In genomic region chr12:77223595-77223994, GRCm38 (mm10) we compare ENCODE assay signal across 18 mouse cellular contexts. TPM values are rescaled to one million over a fixed set of nuclear protein-coding genes. Genes with fewer than 3 reads are reported as not detected.
DNase-seq lines count a peak whose midpoint lies in the region; ATAC-seq and TF ChIP-seq lines count a peak whose summit lies in the region.
"Had no signal": no experiment of that assay in that cellular context is flagged by ENCODE, and none has a peak within 500 bp of the region (broad histone marks: within the 10 kb centered on the region; RNA-seq: fewer than 3 reads in every experiment).

No protein-coding gene starts in this region.

- no peak for ATAC-seq in kidney, embryonic 14.5 days (ENCODE audit: low FRiP score, low TSS enrichment)
- no peak for ATAC-seq in midbrain, embryonic 11.5 days (ENCODE audit: low FRiP score)
- ATAC-seq: forebrain, embryonic 15.5 days; midbrain, embryonic 16.5 days had no signal

- H3K4me1 ChIP-seq in lung, adult 2 months (ENCODE audit: control insufficient read depth, insufficient read depth, low read length): no peaks in the 10 kb centered on the region
- H3K4me1 ChIP-seq in kidney, embryonic 14.5 days (ENCODE audit: control insufficient read depth, insufficient read depth, low read length): no peaks in the 10 kb centered on the region
- no peaks in the 10 kb centered on the region for H3K4me1 ChIP-seq in midbrain, embryonic 11.5 days (ENCODE audit: control insufficient read depth, insufficient read depth, low read length)
- H3K4me1 ChIP-seq: embryonic facial prominence, embryonic 13.5 days; forebrain, embryonic 15.5 days; limb, embryonic 15.5 days; stomach, embryonic 15.5 days had no signal

- 61% methylated on average over 3 of the region's 3 CpGs for WGBS in lung, adult 2 months
- 92% methylated on average over 3 of the region's 3 CpGs for WGBS in kidney, embryonic 14.5 days
- 94% methylated on average over 3 of the region's 3 CpGs for WGBS in midbrain, embryonic 11.5 days

- no peaks in the 10 kb centered on the region for H3K79me3 ChIP-seq in C2C12 (ENCODE audit: low read depth)

- H3K4me2 ChIP-seq in kidney, embryonic 14.5 days (replicated peaks; ENCODE audit: low read depth, low read length): no peak overlapping the region
- no peak overlapping the region for H3K4me2 ChIP-seq in midbrain, embryonic 11.5 days
- H3K4me2 ChIP-seq: embryonic facial prominence, embryonic 13.5 days; forebrain, embryonic 15.5 days; hindbrain, embryonic 14.5 days; limb, embryonic 15.5 days; stomach, embryonic 15.5 days had no signal

- no peaks in the 10 kb centered on the region for H3K36me3 ChIP-seq in C2C12 (ENCODE audit: control insufficient read depth, insufficient read depth)
- H3K36me3 ChIP-seq in kidney, embryonic 14.5 days (ENCODE audit: control insufficient read depth, insufficient read depth, low read length): no peaks in the 10 kb centered on the region
- no peaks in the 10 kb centered on the region for H3K36me3 ChIP-seq in midbrain, embryonic 11.5 days (ENCODE audit: control insufficient read depth, insufficient read depth, low read length)
- H3K36me3 ChIP-seq: embryonic facial prominence, embryonic 13.5 days; forebrain, embryonic 15.5 days; limb, embryonic 15.5 days; stomach, embryonic 15.5 days had no signal

- no peak for TF ChIP-seq CTCF in lung, adult 2 months (IDR thresholded peaks at IDR 0.05; ENCODE audit: insufficient read depth, low read length)
- TF ChIP-seq CTCF in C2C12 (IDR thresholded peaks at IDR 0.05; ENCODE audit: control insufficient read depth, insufficient read depth, insufficient read length): no peak

- H3K9me3 ChIP-seq in kidney, embryonic 14.5 days (ENCODE audit: control insufficient read depth, low read length): no peaks in the 10 kb centered on the region
- H3K9me3 ChIP-seq in midbrain, embryonic 11.5 days (ENCODE audit: control insufficient read depth, low read length): no peaks in the 10 kb centered on the region
- H3K9me3 ChIP-seq: embryonic facial prominence, embryonic 13.5 days; forebrain, embryonic 15.5 days; limb, embryonic 15.5 days; stomach, embryonic 15.5 days had no signal

- no peaks in the 10 kb centered on the region for H3K79me2 ChIP-seq in C2C12 (ENCODE audit: control insufficient read depth, insufficient read depth)

- H3K27me3 ChIP-seq in C2C12 (ENCODE audit: control insufficient read depth, insufficient read depth, insufficient read length): no peaks in the 10 kb centered on the region
- H3K27me3 ChIP-seq in kidney, embryonic 14.5 days (ENCODE audit: control insufficient read depth, insufficient read depth, low read length): no peaks in the 10 kb centered on the region
- H3K27me3 ChIP-seq in midbrain, embryonic 11.5 days (ENCODE audit: control insufficient read depth, insufficient read depth, low read length): no peaks in the 10 kb centered on the region
- H3K27me3 ChIP-seq: embryonic facial prominence, embryonic 13.5 days; forebrain, embryonic 15.5 days; limb, embryonic 15.5 days had no signal

- H3K27ac ChIP-seq in kidney, embryonic 14.5 days (ENCODE audit: low read depth, low read length): no peak overlapping the region
- H3K27ac ChIP-seq in midbrain, embryonic 11.5 days (ENCODE audit: low read depth, low read length): no peak overlapping the region
- H3K27ac ChIP-seq: embryonic facial prominence, embryonic 13.5 days; forebrain, embryonic 15.5 days; hindbrain, embryonic 14.5 days; limb, embryonic 15.5 days; stomach, embryonic 15.5 days had no signal

- no peak overlapping the region for H3K9ac ChIP-seq in kidney, embryonic 14.5 days (ENCODE audit: low read depth, low read length)
- H3K9ac ChIP-seq in midbrain, embryonic 11.5 days (ENCODE audit: low read length): no peak overlapping the region
- H3K9ac ChIP-seq: embryonic facial prominence, embryonic 13.5 days; forebrain, embryonic 15.5 days; hindbrain, embryonic 14.5 days; limb, embryonic 15.5 days; stomach, embryonic 15.5 days had no signal

- H3K4me3 ChIP-seq in lung, adult 2 months (replicated peaks; ENCODE audit: extremely low read depth, low read depth, low read length): no peak overlapping the region
- no peak overlapping the region for H3K4me3 ChIP-seq in C2C12 (ENCODE audit: insufficient read depth, poor library complexity, severe bottlenecking)
- no peak overlapping the region for H3K4me3 ChIP-seq in kidney, embryonic 14.5 days (ENCODE audit: low read length)
- no peak overlapping the region for H3K4me3 ChIP-seq in midbrain, embryonic 11.5 days (ENCODE audit: low read depth, low read length)
- H3K4me3 ChIP-seq: embryonic facial prominence, embryonic 13.5 days; forebrain, embryonic 15.5 days; limb, embryonic 15.5 days; stomach, embryonic 15.5 days had no signal

- no peak for TF ChIP-seq POLR2A in lung, adult 2 months (IDR thresholded peaks at IDR 0.05; ENCODE audit: borderline replicate concordance, extremely low read depth, low read depth, low read length)

- peak; percentile 17 to 26 for DNase-seq in cerebellum, adult 18-20 months
- DNase-seq in cerebellum, postnatal 4 days (ENCODE audit: low spot score in 2 of 2): no peak
- DNase-seq in lung, postnatal 25 days (ENCODE audit: low spot score): peak; percentile 20
- no peak for DNase-seq in lung, adult 2 months
- peak; percentile 72 for DNase-seq in adrenal gland, postnatal 14 days
- no peak for DNase-seq in midbrain, embryonic 11.5 days (ENCODE audit: low spot score, missing footprints)
- DNase-seq: cerebellum, adult 9-11 months; gastrocnemius, postnatal 14 days; kidney, adult 18-20 months; thymus, postnatal 25 days had no signal

- H3ac ChIP-seq in C2C12 (ENCODE audit: control insufficient read depth, insufficient read length, low read depth): no peak overlapping the region

TF ChIP-seq in C2C12, 6 proteins besides CTCF, POLR2A, EP300 and RAD21:
- TF ChIP-seq MYOD1 (IDR thresholded peaks at IDR 0.05; ENCODE audit: control insufficient read depth, insufficient read length, low read depth): no peak
- peak; percentile 57 for TF ChIP-seq CEBPB (IDR thresholded peaks at IDR 0.05; ENCODE audit: low read depth)
- peak; percentile 60 for TF ChIP-seq FOSL1 (IDR thresholded peaks at IDR 0.05; ENCODE audit: insufficient read depth, low read length, poor library complexity, severe bottlenecking)
- no peak for TF ChIP-seq MYOG (IDR thresholded peaks at IDR 0.05; ENCODE audit: control insufficient read depth, extremely low read depth, insufficient read length)
- TF ChIP-seq MAX (IDR thresholded peaks at IDR 0.05): peak; percentile 50
- no peak for TF ChIP-seq USF1 (IDR thresholded peaks at IDR 0.05; ENCODE audit: low read depth)

RNA-seq across cellular contexts. Expression of gene Fut8, which starts 14.3 kb away (rescaled TPM):
- 9.4 and 12.4 TPM in 2 replicates for polyA plus RNA-seq in lung, adult 2 months (2012; rRNA removed)
- 12.6 TPM for polyA plus RNA-seq in C2C12 (2012; fragmentation: generic; extraction: Trizol)
- 41.2 and 46.0 TPM in 2 replicates for total RNA-seq in adrenal gland, postnatal 14 days (2021)
- polyA plus RNA-seq in kidney, embryonic 14.5 days (2014; fragmentation: Nextera tagmentation; extraction: Ambion mirVana): 17.2 and 25.7 TPM in 2 replicates
- 34.7 and 35.7 TPM in 2 replicates for polyA plus RNA-seq in midbrain, embryonic 11.5 days (2014; fragmentation: Nextera tagmentation; extraction: Ambion mirVana)

Comparison
In these comparisons a context has a peak if more than half of its experiments do, and no peak if none do; other contexts are left out.
1. DNase-seq: peak in cerebellum, adult 18-20 months (2 of 2), lung, postnatal 25 days (single experiment) and adrenal gland, postnatal 14 days (single experiment); none in cerebellum, postnatal 4 days (0 of 2), lung, adult 2 months (single experiment) and midbrain, embryonic 11.5 days (single experiment).